Mouse (Mus musculus) adrenal gland, adult (tissue): ENCODE measurements around the gene Rassf5.

ENCODE experiments used
- DNase-seq, 2 experiments: peaks; one replicate each; pipeline ENCODE4 v3.0.0; 2022 to 2023; ENCODE audit warnings: low spot score in 1 of 2; ENCODE audit not compliant: inconsistent age in 2 of 2

Rassf5 gene

DNA sequence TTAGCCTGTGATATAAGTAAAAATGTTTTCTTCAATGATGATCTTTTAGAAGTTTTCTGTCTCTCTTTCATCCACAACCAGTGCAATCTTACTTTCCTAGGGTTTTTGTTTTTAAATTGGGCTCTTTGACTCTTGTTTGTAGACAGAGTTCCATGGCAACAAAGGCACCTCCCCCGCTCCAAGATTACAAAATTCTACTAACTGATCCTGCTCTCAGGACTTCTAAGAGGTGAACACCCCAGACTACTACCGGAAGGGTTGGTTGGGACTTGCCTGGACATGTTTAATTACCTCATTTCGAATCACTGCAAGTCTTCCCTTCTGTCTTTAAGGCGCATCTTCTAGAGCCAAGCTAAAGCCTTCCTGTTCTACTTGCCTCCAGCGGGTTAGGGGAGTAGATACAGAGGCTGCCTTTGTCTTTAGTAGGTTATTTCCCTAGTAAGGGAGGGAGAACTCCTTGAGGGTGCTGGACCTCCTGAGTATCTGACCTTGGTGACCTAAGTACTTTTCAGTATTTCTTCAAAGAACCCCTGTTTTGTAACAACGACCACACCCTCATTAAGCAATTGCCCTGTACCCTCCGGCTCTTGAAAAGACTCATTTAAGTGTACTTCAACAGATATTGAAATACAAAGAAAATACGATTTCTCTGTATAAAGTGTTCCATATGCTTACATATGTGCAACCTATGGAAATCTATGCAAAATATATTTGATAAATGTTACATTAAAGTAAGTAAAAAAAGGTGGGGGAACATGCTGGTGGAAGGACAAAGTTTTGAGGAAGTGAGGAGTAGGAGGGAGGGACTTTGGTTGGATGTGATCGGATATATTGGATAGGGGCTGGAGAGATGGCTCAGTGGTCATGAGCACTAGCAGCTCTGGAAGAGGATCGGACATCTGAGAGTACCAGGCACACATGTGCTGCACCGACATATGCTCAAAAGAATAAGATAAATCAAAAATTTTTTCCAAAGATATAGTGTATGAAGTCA is 105.7 kb downstream of the Rassf5 start:
- DNase-seq, result peak in 1 of 2 experiments; percentile 76

- DNase-seq, result peak; percentile 95 to 97
These were observed 106.7 kb downstream of the Rassf5 start, which contains the start of gene Dyrk3 for GRCm38 (mm10) chr1:131138191-131139016. Dyrk3 (minus strand) TSS chr1:131138340.

- no peak for DNase-seq
These were observed 107.3 kb downstream of the Rassf5 start for GRCm38 (mm10) chr1:131137717-131138118.

DNA sequence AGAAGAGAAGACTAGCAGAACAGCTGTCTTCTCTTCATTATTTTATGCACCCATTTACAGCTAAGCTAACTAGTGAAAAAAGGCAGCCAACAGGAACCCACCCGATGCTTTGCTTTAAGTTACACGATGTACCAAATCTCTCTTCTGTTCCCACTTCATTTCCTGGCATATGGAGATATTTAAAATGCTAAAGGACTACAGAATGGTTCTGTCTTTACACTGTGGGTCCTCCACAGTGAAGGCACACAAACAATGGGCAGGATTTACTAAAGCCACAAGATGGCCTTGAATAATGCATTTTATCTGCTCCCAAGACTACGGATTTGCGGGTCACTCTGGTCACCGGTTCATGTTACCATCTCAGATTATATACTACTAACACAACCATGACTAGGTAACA is 107.9 kb downstream of the Rassf5 start:
- DNase-seq, result peak in 1 of 2 experiments; percentile 51

DNA sequence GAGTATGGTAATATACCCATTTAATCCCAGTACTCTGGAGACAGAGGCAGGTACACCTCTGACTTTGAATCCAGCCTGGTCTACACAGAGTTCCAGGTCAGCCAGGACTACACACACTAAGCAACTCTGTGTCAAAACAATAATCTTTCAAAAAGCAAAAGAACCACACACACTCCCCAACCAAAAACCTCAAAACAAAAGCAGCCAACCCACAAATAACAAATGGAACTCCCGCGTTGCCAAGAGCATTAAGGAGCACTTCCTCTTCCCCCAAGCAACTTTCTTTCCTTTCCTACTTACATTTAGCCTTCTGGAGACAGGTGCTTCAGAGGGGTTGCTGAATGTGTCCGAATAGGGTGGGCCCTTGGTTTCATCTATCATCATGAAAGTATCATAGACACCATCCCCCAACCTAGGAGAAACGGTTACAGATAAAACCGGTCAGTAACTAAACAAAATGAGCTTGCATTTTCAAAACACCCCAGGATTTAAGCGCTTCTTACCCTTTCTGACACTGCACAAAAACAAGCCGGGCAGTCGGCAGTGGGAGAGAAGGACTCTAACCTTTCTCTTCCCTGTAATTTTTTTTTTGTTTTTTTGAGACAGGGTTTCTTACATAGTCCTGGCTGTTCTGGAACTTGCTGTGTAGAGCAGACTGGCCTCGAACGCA is 109.0 kb downstream of the Rassf5 start:
- no peak for DNase-seq

DNA sequence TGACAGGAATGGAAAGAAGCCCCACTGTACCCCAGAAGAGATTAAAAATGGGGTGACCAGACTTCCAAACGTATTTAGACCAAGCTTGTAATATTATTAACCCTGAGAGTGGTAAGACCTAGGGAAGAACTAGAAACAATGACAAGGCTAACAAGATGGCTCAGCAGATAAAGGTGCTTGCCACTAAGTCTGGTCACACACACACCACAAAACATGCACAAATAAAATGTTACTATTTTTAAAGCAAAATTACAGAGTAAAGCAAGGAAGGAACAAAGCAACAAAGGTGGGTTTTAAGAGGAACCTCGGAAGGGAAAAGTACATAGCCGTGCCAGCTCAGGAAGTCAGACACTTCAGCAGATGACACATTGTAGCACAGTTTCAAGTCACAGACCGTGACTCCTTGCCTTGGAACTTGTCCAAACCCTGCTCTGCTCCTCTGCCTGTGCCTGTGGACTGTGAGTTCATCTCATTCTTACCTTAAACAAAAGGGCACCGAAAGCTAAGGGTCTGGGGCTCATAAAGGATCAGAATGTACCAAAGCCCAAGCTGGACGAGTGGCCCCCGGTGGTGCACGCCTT is 110.0 kb downstream of the Rassf5 start:
- peak; percentile 85 to 91 for DNase-seq

DNA sequence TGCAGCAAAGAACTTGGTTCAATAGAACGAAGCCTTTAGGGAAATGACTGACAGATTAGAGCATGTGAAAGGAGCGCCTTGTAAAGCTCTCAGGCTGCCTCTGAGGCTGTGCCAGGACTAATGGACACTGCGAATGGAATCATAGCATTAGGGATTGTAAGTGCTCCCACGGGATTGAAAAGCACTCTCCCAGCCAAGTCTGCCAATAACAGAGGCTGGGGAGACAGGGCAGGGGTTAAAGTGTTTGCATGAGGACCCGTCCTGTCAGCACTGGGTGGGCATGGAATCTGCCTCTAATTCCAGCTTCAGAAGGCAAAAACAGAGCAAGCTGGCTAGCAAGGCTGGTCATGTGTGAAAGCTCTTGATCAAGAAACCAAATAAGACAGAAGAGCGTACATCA is 110.8 kb downstream of the Rassf5 start:
- DNase-seq, result no peak
